Mouse (Mus musculus): ENCODE data around the gene Tardbp. TPM values are rescaled to one million over a fixed set of nuclear protein-coding genes. Genes with fewer than 3 reads are reported as not detected.

The Tardbp gene
- 495 and 519 TPM in 2 replicates for polyA plus RNA-seq (2016; fragmentation: Nextera tagmentation; extraction: Ambion mirVana)

- Histone ChIP-seq H3K4me3 (peak within 1 kb of the TSS; percentile 99), H3K4me1 (peaks cover 29% of the 10 kb centered on the region), H3K9me3 (no peaks in the 10 kb centered on the region), H3K27ac (peak within 1 kb of the TSS; percentile 100), H3K36me3 (replicated peaks) (peaks cover 36% of the 10 kb centered on the region), H3K27me3 (ENCODE audit: poor library complexity, severe bottlenecking) (no peaks in the 10 kb centered on the region)
- 0% methylated on average over 51 of the region's 51 CpGs for WGBS
- peak; percentile 93 for DNase-seq (ENCODE audit: extremely low spot score, low spot score)
These were observed at the start of gene Tardbp for GRCm38 (mm10) chr4:148626623-148627185. Gene Tardbp (minus strand): TSS chr4:148627019.

GRCm38 (mm10) chr4:148676188-148676960 is 49.6 kb upstream of the Tardbp start:
- Histone ChIP-seq H3K27me3 (ENCODE audit: poor library complexity, severe bottlenecking) (peaks cover 10% of the 10 kb centered on the region; the same call in 1 of the 2 replicates), H3K27ac (peak overlapping the region; percentile 63), H3K9me3 (no peaks in the 10 kb centered on the region), H3K36me3 (replicated peaks) (no peaks in the 10 kb centered on the region), H3K4me1 (peaks cover 36% of the 10 kb centered on the region), H3K4me3 (no peak overlapping the region)
- 67% methylated on average over 15 of the region's 16 CpGs for WGBS
- DNase-seq (ENCODE audit: extremely low spot score, low spot score): no peak

GRCm38 (mm10) chr4:148675043-148675442 is 48.2 kb upstream of the Tardbp start:
- H3K9me3 ChIP-seq: no peaks in the 10 kb centered on the region
- 52% methylated on average over 7 of the region's 7 CpGs for WGBS
- H3K4me3 ChIP-seq: no peak overlapping the region
- no peak for DNase-seq (ENCODE audit: extremely low spot score, low spot score)
- no peaks in the 10 kb centered on the region for H3K36me3 ChIP-seq (replicated peaks)
- peaks cover 5% of the 10 kb centered on the region; the same call in 1 of the 2 replicates for H3K27me3 ChIP-seq (ENCODE audit: poor library complexity, severe bottlenecking)
- peaks cover 35% of the 10 kb centered on the region for H3K4me1 ChIP-seq
- no peak overlapping the region; the same call in 1 of the 2 replicates for H3K27ac ChIP-seq

- WGBS: 70% methylated on average over 16 of the region's 16 CpGs
- H3K36me3 ChIP-seq (replicated peaks): no peaks in the 10 kb centered on the region
- H3K27me3 ChIP-seq (ENCODE audit: poor library complexity, severe bottlenecking): peaks cover 5% of the 10 kb centered on the region; the same call in 1 of the 2 replicates
- peaks cover 23% of the 10 kb centered on the region for H3K4me1 ChIP-seq
- DNase-seq (ENCODE audit: extremely low spot score, low spot score): no peak
- no peaks in the 10 kb centered on the region for H3K9me3 ChIP-seq
- no peak overlapping the region for H3K27ac ChIP-seq
- H3K4me3 ChIP-seq: no peak overlapping the region
These were observed 44.6 kb upstream of the Tardbp start for GRCm38 (mm10) chr4:148671230-148671947.

- Histone ChIP-seq H3K27me3 (ENCODE audit: poor library complexity, severe bottlenecking) (peaks cover 23% of the 10 kb centered on the region), H3K9me3 (no peaks in the 10 kb centered on the region), H3K36me3 (replicated peaks) (no peaks in the 10 kb centered on the region), H3K27ac (no peak overlapping the region), H3K4me1 (peaks cover 23% of the 10 kb centered on the region), H3K4me3 (no peak overlapping the region)
- WGBS: 93% methylated on average over 15 of the region's 15 CpGs
- DNase-seq (ENCODE audit: extremely low spot score, low spot score): no peak
These were observed 40.4 kb upstream of the Tardbp start for GRCm38 (mm10) chr4:148667006-148667755.

DNA sequence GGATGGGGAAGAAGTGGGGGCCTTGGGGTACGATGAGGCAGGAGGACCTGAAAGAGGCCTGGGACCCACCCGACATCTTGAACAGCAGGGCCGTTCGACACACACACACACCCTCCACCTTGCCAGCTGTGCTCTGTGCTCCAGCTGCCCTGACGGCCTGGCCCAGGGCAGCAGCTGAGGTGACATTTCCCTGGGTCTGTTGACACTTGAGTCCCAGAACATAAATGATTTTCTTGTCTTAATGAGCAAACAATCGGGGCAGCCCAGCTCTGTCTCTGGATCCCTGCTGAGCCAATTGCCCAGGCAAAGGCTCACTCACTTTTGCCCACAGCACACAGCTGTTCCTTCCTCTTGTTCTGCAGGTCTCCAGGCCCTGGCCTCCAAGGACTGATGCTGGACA is 37.2 kb upstream of the Tardbp start:
- H3K9me3 ChIP-seq: no peaks in the 10 kb centered on the region
- no peaks in the 10 kb centered on the region for H3K36me3 ChIP-seq (replicated peaks)
- H3K27me3 ChIP-seq (ENCODE audit: poor library complexity, severe bottlenecking): peaks cover 41% of the 10 kb centered on the region
- peaks cover 23% of the 10 kb centered on the region for H3K4me1 ChIP-seq
- no peak overlapping the region for H3K27ac ChIP-seq
- WGBS: 69% methylated on average over 6 of the region's 6 CpGs
- DNase-seq (ENCODE audit: extremely low spot score, low spot score): no peak
- no peak overlapping the region for H3K4me3 ChIP-seq

DNA sequence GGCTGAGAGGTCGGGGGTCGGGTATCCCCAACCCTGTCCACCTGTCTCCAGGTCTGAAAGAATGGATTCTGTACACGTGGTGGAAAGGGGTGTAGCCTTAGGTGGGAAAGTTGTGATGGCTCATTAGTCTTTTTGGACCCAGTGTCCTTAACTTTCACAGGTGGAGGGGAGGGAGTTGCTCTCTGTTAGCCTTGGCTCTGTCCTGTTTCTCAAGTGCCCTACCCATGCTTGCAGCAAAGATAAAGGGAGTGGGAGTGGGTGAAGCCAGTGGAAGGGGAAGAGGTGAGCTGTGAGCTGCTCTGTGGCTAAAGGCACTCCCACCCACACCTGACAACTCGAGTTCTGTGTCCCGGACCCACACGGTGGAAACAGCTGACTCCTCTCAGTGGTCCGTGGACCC is 36.5 kb upstream of the Tardbp start:
- no peak for DNase-seq (ENCODE audit: extremely low spot score, low spot score)
- Histone ChIP-seq H3K27me3 (ENCODE audit: poor library complexity, severe bottlenecking) (peaks cover 41% of the 10 kb centered on the region), H3K36me3 (replicated peaks) (no peaks in the 10 kb centered on the region), H3K27ac (no peak overlapping the region), H3K9me3 (no peaks in the 10 kb centered on the region), H3K4me1 (peaks cover 23% of the 10 kb centered on the region), H3K4me3 (no peak overlapping the region)
- 81% methylated on average over 7 of the region's 7 CpGs for WGBS

- Histone ChIP-seq H3K4me1 (peaks cover 21% of the 10 kb centered on the region), H3K36me3 (replicated peaks) (no peaks in the 10 kb centered on the region), H3K9me3 (no peaks in the 10 kb centered on the region), H3K4me3 (peak overlapping the region; percentile 27; the same call in 1 of the 2 replicates), H3K27me3 (ENCODE audit: poor library complexity, severe bottlenecking) (peaks cover 42% of the 10 kb centered on the region), H3K27ac (peak overlapping the region; percentile 35; the same call in 1 of the 2 replicates)
- peak; percentile 82 for DNase-seq (ENCODE audit: extremely low spot score, low spot score)
- WGBS: 45% methylated on average over 21 of the region's 21 CpGs
These were observed 35.5 kb upstream of the Tardbp start for GRCm38 (mm10) chr4:148662168-148662965.

GRCm38 (mm10) chr4:148660174-148660573 is 33.4 kb upstream of the Tardbp start:
- 79% methylated on average over 3 of the region's 3 CpGs for WGBS
- DNase-seq (ENCODE audit: extremely low spot score, low spot score): no peak
- no peaks in the 10 kb centered on the region for H3K36me3 ChIP-seq (replicated peaks)
- peaks cover 45% of the 10 kb centered on the region for H3K27me3 ChIP-seq (ENCODE audit: poor library complexity, severe bottlenecking)
- H3K9me3 ChIP-seq: no peaks in the 10 kb centered on the region
- no peak overlapping the region for H3K4me3 ChIP-seq
- no peak overlapping the region for H3K27ac ChIP-seq
- H3K4me1 ChIP-seq: peaks cover 21% of the 10 kb centered on the region

DNA sequence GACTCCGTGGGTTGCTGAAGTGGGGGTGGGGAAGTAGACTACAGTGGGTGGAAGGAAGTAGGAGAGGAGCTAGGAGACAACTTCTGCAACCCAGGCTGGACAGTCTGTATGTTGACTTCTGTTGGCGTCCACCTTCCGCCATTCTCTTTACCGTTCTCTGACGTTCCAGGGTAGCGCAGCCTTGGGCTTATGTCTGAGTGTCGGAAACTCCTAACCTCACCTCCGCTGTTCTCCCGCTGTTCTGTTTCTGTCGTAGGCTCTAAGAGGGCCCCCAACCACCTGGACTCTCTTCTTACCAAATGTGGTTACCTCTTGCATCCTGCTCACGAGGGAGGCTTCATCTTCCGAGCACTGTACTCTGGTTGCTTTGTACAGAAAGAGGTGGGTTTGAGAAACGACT is 31.0 kb upstream of the Tardbp start:
- peaks cover 27% of the 10 kb centered on the region for H3K27me3 ChIP-seq (ENCODE audit: poor library complexity, severe bottlenecking)
- no peak overlapping the region for H3K27ac ChIP-seq
- peaks cover 11% of the 10 kb centered on the region for H3K4me1 ChIP-seq
- 90% methylated on average over 13 of the region's 13 CpGs for WGBS
- H3K4me3 ChIP-seq: no peak overlapping the region
- peaks cover 9% of the 10 kb centered on the region; the same call in 1 of the 2 replicates for H3K9me3 ChIP-seq
- H3K36me3 ChIP-seq (replicated peaks): no peaks in the 10 kb centered on the region
- no peak for DNase-seq (ENCODE audit: extremely low spot score, low spot score)

- H3K9me3 ChIP-seq: peaks cover 9% of the 10 kb centered on the region; the same call in 1 of the 2 replicates
These were observed 30.0 kb upstream of the Tardbp start for GRCm38 (mm10) chr4:148656691-148657258.

More at GRCm38 (mm10) chr4:148656691-148657258, 30.0 kb upstream of the Tardbp start:
- Histone ChIP-seq H3K4me3 (no peak overlapping the region), H3K27ac (no peak overlapping the region), H3K36me3 (replicated peaks) (no peaks in the 10 kb centered on the region), H3K4me1 (peaks cover under 1% of the 10 kb centered on the region), H3K27me3 (ENCODE audit: poor library complexity, severe bottlenecking) (peaks cover 18% of the 10 kb centered on the region)
- 59% methylated on average over 15 of the region's 15 CpGs for WGBS
- DNase-seq (ENCODE audit: extremely low spot score, low spot score): no peak
